Mouse (Mus musculus) MEL-GATA-1-ER (cell line): ENCODE data around the gene Rrm1.
"Not testable (repeated sequence)": the region's sequence is repeated elsewhere in the genome, so short reads cannot be mapped to it uniquely, and the experiment has no call there.

ENCODE experiments used
- DNase-seq: peaks from one replicate; pipeline ENCODE4 v3.0.0-alpha.2; 2012; ENCODE audit warnings: low read depth; ENCODE audit errors: extremely low read depth

Gene Rrm1

DNA sequence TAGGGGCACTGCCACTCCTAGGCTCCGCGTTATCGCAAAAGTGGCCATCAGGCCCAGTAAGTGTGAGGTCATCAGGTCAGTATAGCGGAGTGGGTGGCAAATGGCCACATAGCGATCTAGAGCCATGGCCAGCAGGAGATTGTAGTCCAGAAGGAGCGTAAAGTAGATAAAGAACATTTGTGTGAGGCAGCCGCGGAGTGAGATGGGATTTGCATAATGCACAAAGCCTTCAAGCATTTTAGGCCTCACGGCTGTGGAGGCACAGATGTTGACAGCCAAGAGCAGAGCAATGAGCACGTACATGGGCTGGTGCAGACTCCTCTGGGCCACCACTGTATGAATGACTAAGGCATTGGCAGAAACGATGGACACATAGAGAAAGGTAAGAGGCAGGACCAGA, 35.9 kb downstream of the Rrm1 start:
- DNase-seq: no peak

DNA sequence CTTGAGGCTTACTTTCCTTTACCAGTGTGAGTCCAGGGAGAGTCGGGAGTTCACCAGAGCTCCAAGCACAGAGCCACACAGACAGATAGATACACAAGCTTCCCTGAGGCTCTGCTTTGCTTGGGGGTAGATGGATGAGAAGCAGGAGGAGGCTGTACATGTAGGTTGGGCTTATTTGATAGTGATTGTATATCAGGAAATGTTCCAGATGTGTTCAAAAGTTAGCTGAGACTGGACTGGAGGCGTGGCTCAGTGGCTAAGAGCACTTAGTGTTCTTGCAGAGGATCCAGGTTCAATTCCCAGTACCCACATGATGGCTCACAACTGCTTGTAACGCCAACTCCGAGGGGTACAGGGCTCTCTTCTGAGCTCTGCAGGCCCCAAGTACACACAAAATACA, 36.9 kb downstream of the Rrm1 start:
- no peak for DNase-seq

DNA sequence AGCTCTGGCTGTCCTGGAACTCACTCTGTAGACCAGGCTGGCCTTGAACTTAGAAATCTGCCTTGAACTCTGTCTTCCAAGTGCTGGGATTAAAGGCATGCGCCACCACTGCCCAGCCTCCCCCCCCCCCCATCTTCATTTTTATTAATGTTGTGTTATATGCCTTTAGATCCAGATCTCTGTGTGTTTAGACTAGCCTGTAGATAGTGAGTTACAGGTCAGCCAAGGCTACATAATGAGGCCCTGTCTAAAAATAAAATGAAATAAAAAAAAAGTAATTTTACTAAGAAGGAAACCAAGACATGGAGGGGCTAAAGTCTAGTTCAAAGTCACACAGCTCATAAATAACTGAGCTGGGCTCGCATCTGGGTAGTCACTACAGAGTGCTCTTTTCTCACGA, 37.4 kb downstream of the Rrm1 start:
- no peak for DNase-seq

DNA sequence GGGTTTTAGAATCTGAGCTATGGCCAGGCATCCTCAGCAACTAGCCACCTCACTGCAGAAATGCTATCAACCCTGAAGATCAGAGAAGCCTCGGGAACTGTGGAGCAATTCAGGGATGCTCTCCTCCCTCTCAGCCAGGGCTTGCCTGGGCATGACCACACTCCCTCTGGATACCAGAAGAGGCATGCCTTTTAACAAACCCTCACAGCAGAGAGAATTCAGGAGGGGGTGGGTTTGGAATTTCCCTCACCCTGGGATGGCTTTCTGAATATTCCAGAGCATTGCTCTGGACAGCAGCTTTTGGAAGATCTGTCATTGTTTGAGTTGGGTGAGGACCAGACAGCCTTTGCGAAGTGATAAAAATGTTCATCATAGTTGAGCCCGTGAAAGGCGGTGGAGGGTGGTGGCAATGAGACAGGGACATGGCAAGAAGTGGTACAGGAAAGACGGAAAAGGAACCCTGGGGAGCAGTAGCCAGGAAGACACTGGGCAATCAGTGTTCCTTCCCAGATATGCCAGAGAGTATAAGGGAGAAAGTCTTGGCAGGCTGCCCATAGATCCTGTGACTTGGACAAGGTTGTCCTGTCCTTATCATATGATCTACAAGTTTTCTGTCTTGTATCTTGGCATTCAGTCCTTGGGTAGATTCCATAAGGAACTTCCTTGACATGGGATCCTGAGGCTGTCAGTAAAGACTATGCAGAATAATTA, 38.0 kb downstream of the Rrm1 start:
- no peak for DNase-seq

DNA sequence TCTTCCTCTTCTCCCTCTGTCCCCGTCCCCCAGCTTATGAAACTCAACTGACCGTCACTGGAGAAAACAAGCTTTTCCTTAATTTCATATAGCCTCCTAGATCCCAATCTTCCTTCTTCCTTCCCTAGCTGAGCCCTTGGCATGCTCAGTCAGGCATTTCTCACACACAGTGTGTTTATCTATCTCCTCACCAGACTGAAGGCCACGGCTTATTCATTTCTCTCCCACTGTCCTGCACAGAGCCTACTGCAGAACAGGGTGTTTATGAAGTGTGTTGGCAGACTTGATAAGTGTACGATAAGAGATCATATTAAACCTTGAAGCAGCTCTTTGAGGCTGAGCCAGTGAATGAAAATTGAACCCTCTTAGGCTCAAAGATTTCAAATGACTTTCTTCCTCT, 39.3 kb downstream of the Rrm1 start:
- DNase-seq: no peak

DNA sequence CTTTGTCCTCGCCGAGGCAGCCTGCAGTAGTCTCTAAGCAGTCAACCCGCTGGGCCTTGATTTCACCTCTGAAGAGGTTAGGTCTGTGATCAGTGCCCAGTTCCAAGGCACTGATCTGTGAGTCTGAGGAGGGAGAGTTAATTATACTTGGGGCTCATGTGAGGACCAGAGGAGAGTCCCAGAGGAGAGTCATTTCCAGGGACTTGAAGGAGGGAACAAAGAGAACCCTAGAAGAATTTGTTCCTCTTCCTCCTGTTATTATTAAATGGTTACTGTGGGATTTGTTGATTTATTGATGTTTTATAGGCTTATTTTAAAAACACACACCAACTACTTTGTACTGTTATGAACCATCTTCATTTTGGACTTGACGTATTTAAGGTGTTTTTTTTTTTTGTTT, 40.1 kb downstream of the Rrm1 start, which contains the start of gene Olfr543:
Olfr543 (minus strand) TSS at position 101 of the 400 bp plus-strand sequence.
- DNase-seq: no peak

DNA sequence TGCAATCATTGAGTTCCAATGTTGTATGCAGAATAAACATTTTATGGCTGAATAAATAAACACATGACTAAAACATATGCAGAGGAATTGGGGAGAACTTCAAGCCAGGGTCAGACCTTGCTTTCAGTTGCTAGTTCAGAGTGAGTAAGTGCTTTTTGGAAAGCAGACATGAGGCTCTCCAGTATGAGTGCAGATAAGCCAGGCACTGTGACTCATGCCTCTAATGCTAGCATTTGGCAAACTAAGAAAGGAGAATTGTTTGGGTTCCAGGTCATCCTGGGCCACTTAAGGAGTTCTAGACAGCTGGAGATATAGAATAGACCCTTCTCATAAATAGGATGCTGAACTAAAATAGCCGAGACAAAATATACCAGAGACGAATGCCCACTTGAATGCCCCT, 42.2 kb downstream of the Rrm1 start:
- DNase-seq: no peak

DNA sequence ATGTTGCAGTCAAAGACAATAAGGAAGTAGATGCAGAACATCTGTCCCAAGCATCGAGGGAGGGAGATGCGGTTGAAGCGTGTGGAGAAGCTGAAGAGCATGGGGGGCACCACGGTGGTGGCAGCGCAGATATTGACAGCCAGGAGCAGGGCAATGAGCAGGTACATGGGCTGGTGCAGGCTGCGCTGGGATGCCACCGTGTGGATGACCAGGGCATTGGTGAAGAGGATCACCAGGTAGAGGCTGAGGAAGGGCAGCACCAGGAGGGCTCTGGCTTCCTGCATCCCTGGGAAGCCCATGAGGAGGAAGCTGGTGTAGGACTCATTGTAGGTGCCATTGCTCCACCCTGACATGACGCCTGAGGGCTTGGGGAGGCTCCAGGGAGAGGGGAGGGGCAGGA, 43.3 kb downstream of the Rrm1 start:
- not testable (repeated sequence) for DNase-seq

DNA sequence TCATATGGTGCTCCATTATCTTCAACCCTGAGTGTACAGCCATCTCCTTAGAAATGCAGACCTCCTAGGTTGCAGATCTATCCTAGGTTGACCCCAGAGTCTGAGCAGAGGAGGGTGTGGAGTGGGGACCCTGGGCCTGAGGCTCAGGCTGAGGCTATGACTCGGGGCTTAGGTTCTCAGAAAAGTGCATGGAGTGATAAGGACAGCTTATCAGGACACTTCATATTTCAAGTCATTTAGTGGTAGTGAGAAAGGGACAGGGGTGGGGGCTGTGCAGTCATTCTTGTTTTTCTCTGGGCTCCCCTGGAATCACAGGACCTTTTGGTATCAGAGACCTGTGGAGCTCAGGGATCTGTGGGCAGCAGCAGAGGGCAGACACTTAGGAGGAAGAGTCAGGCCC, 44.6 kb downstream of the Rrm1 start:
- peak; percentile 12 for DNase-seq

DNA sequence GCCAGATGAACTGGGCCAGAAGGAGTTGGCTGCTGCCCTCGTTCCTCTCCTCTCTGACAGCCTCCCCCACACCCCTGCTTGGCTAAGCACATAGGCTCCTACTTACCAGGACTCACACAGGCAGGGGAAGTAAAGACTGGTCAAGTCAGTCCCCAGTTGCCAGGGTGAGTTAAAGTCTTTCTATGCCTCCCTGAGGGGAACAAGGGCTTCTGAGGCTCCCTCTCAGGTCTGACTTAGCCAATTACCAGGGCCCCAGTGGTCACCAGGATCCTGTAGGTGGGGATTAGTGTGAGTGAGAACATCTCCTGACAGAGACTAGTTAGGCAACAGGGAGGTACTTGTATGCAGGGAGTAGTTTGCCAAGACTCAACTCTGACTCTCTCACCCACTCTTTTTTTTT, 46.7 kb downstream of the Rrm1 start, which contains the start of gene Olfr544:
Olfr544 (minus strand) TSS at position 153 of the 400 bp plus-strand sequence.
- no peak for DNase-seq

DNA sequence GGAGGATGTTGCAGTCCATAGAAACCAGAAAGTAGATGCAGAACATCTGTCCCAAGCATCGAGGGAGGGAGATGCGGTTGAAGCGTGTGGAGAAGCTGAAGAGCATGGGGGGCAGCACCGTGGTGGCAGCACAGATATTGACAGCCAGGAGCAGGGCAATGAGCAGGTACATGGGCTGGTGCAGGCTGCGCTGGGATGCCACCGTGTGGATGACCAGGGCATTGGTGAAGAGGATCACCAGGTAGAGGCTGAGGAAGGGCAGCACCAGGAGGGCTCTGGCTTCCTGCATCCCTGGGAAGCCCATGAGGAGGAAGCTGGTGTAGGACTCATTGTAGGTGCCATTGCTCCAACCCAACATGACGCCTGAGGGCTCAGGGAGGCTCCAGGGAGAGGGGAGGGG, 52.9 kb downstream of the Rrm1 start:
- DNase-seq: not testable (repeated sequence)

DNA sequence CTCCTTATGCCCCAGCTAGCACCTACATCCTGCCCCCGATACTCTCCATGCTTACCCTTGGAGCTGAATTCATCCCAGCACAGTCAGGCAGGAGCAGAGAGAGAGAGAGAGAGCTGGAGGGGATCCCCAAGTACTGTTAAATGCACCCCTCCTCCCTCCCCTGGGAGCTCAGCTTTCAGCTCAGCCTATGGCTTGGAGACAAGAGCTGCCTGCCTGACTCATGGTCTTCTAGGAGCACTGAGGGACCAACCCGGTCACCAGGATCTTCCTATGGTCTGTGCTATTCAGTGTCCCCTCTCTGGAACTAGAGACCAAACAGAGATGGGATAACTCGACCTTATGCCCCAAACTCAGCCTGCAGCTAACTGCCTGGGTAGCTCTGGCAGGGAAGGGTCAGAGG, 58.0 kb downstream of the Rrm1 start, which contains the start of gene Olfr545:
Olfr545 (minus strand) TSS at position 101 of the 400 bp plus-strand sequence.
- no peak for DNase-seq

DNA sequence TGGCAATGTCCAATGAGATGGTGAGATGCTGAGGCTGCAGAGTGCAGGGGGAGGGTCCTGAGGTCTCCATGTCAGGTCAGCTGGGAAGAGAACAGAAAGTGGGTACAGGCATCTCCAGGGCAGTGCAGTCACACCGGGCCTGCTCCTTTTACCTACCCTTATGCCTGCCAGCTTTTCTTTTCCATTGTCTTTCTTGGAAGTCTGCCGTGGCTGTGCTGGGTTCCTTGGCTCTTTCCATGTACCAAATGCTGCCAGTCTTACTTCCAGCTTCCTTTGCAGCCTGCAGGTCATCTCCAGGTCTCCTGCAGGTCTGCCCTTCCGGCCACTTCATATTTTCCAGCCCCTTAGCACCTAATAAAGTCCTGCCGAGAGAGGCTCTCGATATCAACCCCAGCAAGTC, 60.5 kb downstream of the Rrm1 start:
- no peak for DNase-seq

DNA sequence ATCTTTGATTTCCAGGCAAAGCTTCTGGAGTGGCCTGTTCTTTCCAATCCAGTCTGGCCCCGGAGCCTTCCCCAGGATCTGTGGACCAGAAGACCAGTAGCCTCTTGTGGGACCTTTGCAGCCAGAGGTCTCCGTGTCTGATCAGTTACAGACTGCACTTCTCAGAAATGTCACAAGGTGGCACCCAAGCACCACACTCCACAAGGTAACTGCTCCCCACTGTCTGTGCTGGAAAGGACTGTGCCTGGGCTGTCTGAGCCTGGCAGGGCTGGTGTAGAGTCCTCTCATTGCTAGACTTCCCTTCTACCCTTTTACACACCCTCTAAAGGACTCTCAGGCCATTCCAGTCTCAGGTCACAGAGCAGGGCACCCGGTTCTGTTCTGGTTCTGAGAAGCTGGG, 65.4 kb downstream of the Rrm1 start:
- DNase-seq: peak; percentile 36

DNA sequence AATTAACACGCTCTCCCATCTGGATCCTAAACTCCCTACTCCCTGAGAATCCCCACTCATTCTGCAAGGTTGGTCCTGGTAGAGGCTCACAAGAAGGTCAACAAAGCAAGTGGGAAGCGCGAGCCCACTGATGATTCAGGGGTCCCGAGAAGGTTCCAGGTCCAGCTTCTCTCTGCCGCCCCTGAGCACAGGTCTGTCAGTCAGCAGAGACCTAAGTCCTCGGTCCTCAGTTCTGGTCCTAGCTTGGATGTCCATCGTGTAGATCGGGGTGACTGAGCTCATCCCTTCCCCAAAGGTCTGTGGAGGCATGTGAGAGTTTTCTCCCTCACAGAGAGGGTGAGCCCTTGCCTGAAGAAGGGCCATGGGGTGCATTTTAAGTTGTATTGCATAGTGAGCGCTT, 66.6 kb downstream of the Rrm1 start:
- DNase-seq: no peak

DNA sequence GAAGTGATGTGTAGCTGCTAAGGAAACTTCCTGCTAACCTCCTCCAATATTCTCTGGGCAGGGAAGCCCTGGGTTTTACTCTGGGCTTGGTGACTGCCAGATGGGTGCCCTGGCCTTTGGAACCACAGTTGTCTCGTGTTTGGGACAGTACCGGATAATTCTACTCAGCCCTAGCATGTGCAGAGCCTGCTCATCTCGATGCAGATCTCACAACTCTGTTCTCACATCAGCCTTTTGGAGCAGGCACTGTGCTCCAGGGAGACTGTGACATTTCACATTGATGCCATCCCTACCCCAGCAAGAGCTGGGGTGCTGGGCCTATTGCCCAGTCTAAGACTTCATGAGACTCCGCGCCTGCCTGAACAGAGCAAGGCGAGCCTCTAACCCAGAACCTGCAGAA, 67.2 kb downstream of the Rrm1 start:
- no peak for DNase-seq

DNA sequence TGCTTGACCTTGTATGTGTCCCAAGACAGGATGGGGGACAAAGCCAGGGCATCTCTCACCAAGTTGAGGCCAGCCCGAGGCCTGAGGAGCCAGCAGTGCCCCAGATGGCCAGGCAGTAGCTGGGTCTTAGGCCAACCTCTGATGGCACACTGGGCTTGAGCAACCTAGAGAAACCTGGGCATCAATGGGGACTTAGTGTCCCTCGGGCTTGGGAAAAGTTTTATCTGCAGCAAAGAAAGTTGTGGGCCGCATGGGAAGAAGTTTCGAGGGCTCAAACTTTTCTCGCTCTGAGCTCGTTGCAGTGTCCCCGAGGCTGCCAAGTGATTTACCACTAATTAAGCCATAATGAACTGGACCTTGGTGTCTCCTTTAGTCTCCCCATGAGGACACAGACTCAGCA, 68.2 kb downstream of the Rrm1 start:
- no peak for DNase-seq

DNA sequence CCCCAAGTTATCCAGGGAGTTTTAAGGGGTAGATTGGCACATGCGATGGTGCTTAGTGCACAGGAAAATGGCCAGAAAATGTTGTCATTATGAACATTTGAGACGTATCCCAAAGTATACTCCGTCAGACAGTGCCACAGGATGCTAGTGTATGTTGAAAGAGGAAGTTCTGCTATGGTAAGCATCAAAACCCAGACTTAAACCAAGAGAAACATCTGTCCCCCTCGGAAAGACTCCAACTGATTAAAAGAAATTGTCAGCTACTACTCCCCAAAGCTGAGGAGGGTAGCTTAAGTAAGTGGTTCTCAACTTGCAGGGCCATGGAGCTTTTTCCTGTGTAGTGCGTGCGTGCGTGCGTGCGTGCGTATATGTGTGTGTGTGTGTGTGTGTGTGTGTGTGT, 70.4 kb downstream of the Rrm1 start:
- peak; percentile 12 for DNase-seq

DNA sequence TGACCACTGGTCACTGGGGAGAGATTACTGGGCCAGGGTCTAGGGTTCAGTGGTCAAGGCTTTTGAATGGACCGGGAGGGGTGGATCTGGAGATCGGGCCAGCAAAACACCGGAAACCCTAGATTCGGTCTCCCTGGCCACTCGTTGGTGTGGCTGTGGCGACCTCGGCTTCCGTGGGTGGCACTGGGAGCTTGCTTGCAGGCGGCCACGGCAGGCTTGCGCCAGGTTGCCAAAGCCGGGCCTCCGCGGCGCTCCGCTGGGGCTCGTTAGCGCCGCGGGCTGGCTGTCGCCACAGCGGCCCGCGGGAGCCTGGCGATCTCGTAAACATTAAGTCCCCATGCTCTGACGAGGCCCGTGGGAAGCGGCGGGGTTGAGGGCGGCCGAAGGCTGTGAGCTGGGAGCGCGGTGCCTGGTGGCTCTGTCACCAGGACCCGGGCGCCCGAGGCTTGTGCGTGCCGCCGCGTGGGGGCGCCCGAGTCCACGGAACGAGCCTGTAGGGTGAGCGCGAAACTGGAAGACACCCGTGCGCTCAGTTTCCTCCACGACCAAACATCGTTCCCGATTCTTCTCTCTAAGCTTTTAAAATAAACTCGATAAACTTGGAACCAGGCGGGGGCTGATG, 71.4 kb downstream of the Rrm1 start:
- peak; percentile 26 for DNase-seq

DNA sequence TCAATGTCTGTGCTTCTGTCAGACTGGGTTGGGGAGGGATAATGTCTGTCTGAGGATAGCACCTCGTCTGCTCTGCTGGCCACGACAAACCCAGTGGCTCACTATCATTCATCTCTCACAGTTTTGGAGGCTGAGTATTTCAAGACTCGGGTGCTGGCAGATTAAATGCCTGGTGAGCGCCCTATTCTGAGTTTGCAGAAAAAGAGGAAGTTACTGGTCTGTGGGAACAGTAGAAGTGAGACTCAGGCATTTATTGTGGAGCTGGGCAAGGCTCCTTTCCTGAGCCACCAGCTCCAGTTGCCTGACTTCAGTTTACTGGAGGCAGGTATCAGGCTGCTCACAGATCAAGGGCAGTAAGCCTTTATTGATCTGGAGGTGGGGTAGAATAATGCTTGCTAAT, 72.6 kb downstream of the Rrm1 start:
- DNase-seq: peak; percentile 67

DNA sequence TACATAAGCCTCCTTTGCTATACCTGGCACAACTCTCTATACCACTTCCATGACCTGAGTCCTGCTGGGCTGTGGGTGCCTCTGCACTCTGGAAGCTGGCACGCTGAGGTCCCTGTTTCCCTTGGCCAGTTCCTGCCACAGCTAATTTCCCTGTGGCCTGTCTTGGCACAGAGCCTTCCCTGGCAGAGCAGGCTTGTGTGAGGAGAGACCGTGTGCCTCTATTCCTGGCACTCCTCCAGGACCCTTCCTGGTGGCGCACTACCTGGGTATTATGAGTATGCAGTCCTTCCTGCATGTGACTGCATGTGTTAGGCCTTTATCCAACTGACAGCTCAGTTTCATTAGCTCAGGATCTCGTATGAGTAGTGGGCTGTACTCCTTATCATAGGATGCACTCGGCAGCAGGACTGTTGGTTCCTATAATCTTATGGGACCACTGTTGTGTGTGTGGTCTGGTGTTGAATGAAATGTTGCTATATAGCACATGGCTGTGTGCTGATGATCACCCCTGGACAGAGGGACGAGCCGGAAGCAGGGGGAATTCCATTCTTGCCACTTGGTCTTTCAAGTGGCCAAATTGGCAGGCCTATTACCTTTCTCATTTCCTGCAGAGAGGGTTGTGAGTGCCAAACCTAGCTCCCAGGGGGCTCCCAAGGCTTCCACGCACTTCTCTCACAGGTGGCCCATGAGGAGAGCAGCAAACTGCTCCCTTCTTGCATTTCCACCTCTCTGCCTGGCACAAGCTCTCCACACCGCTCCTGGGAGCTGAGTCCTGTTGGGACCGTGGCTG, 75.0 kb downstream of the Rrm1 start:
- no peak for DNase-seq

DNA sequence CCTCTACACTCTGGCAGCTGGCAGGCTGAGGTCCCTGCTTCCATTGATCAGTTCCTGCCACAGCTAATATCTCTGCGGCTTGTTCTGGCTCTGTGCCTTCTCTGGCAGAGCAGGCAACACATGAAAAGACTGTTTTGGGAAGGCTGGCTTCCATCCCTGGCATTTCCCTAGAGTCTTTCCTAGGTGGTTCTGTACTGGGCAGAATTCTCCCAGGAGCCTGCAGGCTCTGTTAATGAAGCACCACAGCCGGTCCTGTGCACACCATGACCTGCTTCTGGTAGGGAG, 75.5 kb downstream of the Rrm1 start:
- no peak for DNase-seq
